Mouse (Mus musculus) forebrain, embryonic 12.5 days (tissue): ENCODE data around the gene 4930562C15Rik. TPM values are rescaled to one million over a fixed set of nuclear protein-coding genes. Genes with fewer than 3 reads are reported as not detected.

ENCODE experiments used
- ATAC-seq: fragments of 200-750 bp; cut with Nextera tagmentation; 2 replicates; pipeline ENCODE4 v1.8.0; 2017; ENCODE audit warnings: moderate TSS enrichment; ENCODE audit not compliant: low FRiP score
- H3K27ac ChIP-seq: fragments of 300-500 bp; sonication (generic); 2 replicates; pipeline ENCODE4 v1.5.1; 2016; ENCODE audit warnings: mild to moderate bottlenecking
- H3K27me3 ChIP-seq: fragments of 300-500 bp; sonication (generic); 2 replicates; pipeline ENCODE4 v1.6.1; 2016; ENCODE audit warnings: mild to moderate bottlenecking
- H3K36me3 ChIP-seq: fragments of 300-500 bp; sonication (generic); replicated peaks from 2 replicates; pipeline ENCODE4 v1.6.1; 2016; ENCODE audit warnings: mild to moderate bottlenecking
- H3K4me1 ChIP-seq: fragments of 300-500 bp; sonication (generic); 2 replicates; pipeline ENCODE4 v1.6.1; 2016
- H3K4me2 ChIP-seq: fragments of 300-500 bp; sonication (generic); 2 replicates; pipeline ENCODE4 v1.6.1; 2016; ENCODE audit warnings: mild to moderate bottlenecking, moderate library complexity
- H3K4me3 ChIP-seq: fragments of 300-500 bp; sonication (generic); replicated peaks from 2 replicates; pipeline ENCODE4 v1.5.1; 2016; ENCODE audit warnings: mild to moderate bottlenecking
- H3K9ac ChIP-seq: fragments of 300-500 bp; sonication (generic); 2 replicates; pipeline ENCODE4 v1.6.1; 2016; ENCODE audit warnings: mild to moderate bottlenecking
- H3K9me3 ChIP-seq: fragments of 300-500 bp; sonication (generic); 2 replicates; pipeline ENCODE4 v1.6.1; 2016
- whole genome bisulfite sequencing: fragments of 180-500 bp; shearing (Covaris S2); methylation state at CpG from one replicate; pipeline ENCODE4 v1.1.7; 2016; 5-methylcytosine and 5-hydroxymethylcytosine counted together
- polyA plus RNA-seq: library from polyadenylated mRNA; unstranded; fragments of >200 nt; fragmentation: Nextera tagmentation; extraction: Ambion mirVana; gene quantifications from 2 replicates; pipeline ENCODE4 v1.2.1, GENCODE M21; 2016

Gene 4930562C15Rik
- polyA plus RNA-seq, 1 experiment from 2014 or later = 0.54 TPM

DNA sequence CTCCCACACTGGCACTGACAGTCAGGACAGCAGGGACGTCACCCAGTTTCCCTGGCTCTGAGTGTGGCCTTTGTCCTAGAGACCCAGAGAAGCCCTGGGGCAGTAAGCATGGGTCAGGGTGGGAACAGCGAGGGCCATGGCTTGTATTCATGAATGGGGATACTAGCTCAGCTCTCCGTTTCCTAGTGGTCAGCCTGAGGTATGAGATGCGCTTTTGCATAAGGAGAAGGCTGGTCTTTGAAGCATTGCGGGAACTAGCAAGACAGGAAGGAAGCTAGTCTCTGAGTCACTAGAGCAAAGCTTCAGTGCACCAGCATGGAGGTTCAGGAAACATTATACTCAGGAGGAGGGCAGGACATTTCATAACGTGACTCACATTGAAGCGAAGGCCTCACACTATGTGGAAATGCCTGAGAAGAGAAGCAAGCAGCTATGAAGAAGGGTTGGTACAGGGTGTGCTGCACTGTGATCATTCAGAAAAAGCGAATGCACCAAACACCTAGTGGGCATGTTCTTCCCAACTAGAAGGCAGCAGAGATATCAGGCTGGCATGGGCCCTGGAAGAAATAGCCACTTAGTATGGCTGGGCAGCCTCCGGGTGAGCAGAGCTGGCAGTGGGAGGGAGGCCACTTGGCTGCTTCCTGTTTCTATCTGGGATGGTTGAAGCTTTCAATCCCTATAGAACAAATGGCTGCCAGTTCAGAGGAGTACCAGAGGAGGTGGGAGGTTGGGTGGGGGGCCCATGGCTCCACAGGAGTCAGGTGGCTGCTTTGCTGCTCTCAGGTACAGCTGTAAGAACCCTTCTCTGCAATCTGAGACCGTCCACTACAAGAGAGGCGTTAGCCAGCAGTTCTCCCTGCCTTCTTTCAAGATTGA, 77.9 kb downstream of the 4930562C15Rik start:
- Histone ChIP-seq H3K4me3 (no peak overlapping the region), H3K9me3 (no peaks in the 10 kb centered on the region), H3K9ac (no peak overlapping the region), H3K4me2 (no peak overlapping the region), H3K4me1 (peaks cover 3% of the 10 kb centered on the region; the same call in 1 of the 2 replicates), H3K27ac (0 out of 2 replicates have a peak overlapping the region, but pooled peaks have one; percentile 13), H3K27me3 (no peaks in the 10 kb centered on the region), H3K36me3 (peaks cover 60% of the 10 kb centered on the region)
- 0 out of 2 replicates have a peak, but pooled peaks have one; percentile 17 for ATAC-seq
- 77% methylated on average over 11 of the region's 11 CpGs for WGBS

DNA sequence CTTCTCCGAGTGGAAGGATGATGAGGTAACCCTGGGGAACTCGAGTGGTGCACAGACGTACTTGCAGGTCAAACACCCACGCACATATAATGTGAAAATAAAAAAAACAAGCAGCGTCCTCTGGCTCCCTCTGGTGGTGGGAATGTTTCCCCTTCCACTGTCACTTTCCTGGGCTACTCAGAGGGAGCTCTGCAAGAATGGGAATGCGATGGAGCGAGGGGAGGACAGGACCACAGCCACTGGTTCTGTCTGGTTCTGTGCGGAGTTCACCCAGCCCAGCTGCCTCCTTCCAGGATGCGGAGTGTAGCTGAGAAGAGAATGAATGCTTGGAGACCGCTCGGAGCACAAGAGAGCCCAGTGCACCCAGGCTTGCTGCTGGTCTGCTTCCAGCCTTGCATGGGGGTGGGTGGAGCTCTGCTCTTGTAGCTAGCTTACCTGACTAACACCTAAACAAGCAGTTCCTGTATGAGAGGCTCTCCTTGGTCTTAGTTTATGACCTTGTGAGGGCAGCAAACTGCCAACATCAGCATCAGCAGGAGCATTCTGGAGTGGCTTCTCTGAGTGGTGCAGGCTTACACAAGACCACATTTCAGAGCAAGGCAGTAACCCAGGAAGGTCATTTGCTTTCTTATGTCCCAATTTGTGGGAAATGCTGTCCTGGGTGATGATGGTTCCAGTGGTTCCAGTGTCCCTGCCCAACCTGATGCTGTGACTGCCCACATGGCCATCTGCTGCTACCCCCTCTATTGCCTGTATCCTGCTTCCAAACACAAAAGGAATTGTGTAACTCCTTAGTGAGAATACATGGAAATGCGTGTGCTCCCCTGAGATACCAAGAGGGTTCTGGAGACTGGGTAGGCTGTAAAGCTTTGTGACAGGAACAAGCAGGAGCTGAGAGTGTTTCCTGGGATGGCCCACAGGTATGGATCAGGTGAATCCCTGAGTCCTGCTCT, 78.8 kb downstream of the 4930562C15Rik start:
- Histone ChIP-seq H3K4me2 (no peak overlapping the region), H3K36me3 (peaks cover 62% of the 10 kb centered on the region), H3K27ac (no peak overlapping the region), H3K27me3 (no peaks in the 10 kb centered on the region), H3K4me1 (peaks cover 3% of the 10 kb centered on the region; the same call in 1 of the 2 replicates), H3K9me3 (no peaks in the 10 kb centered on the region), H3K9ac (no peak overlapping the region), H3K4me3 (no peak overlapping the region)
- peak; percentile 67 for ATAC-seq
- 38% methylated on average over 12 of the region's 12 CpGs for WGBS

DNA sequence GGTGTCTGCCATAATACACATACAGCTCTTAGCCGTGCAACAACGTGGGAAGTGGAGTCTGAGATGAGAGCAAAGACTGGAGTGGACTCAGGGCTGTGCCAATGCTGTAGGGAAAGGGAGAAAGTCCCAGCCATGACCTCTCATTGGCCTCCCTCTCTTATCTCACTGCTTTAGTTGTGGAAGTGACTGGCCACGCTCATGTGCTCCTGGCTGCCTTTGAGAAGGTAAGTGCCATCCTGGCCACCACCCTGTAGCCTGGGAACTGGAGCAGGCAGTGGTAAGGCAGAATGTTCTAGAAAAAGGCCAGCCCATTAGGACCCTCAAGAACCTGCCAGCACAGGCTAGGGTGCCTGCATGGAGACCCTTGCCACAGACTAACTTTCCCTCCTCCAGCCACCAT, 80.7 kb downstream of the 4930562C15Rik start:
- Histone ChIP-seq H3K4me2 (no peak overlapping the region), H3K4me3 (no peak overlapping the region), H3K4me1 (peaks cover 3% of the 10 kb centered on the region; the same call in 1 of the 2 replicates), H3K9me3 (no peaks in the 10 kb centered on the region), H3K27ac (no peak overlapping the region), H3K9ac (no peak overlapping the region), H3K27me3 (no peaks in the 10 kb centered on the region), H3K36me3 (peaks cover 44% of the 10 kb centered on the region)
- ATAC-seq = no peak
- 91% methylated on average over 3 of the region's 3 CpGs for WGBS

DNA sequence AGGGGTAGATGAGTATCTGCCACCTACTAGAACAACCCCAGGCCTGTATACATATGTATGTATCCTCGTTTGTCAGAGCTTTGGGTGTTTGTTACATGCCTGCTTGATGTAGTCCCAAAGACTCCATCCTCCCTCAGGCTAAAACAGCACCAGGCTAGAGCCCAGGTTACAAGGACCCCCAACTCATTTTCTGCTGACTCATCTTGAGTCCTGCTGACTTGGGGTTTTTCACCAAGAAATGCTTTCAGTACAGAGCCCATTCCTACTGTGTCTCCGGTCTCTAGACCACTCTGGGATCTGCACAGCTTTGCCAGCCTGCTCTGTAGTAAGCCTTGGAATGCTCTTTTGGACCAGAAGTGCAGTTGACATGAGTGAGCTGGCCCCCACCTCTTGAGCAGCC, 81.4 kb downstream of the 4930562C15Rik start:
- no peak for ATAC-seq
- no peak overlapping the region for H3K9ac ChIP-seq
- H3K4me3 ChIP-seq = no peak overlapping the region
- H3K9me3 ChIP-seq = no peaks in the 10 kb centered on the region
- H3K4me2 ChIP-seq = no peak overlapping the region
- H3K27ac ChIP-seq = no peak overlapping the region
- peaks cover 37% of the 10 kb centered on the region for H3K36me3 ChIP-seq
- 91% methylated on average over 2 of the region's 2 CpGs for WGBS
- peaks cover 3% of the 10 kb centered on the region; the same call in 1 of the 2 replicates for H3K4me1 ChIP-seq
- no peaks in the 10 kb centered on the region for H3K27me3 ChIP-seq

Other genes starting within 250 kb of the 4930562C15Rik start
- gene Glis2, start 240.7 kb upstream of the 4930562C15Rik start, polyA plus RNA-seq = 22.0 and 26.6 TPM in 2 replicates
- 114 TPM in 2 replicates for gene Pam16, start 210.4 kb upstream of the 4930562C15Rik start, polyA plus RNA-seq
- 5.2 and 6.8 TPM in 2 replicates for gene Vasn, start 195.5 kb upstream of the 4930562C15Rik start, polyA plus RNA-seq
- 51.4 and 58.0 TPM in 2 replicates for gene Dnaja3, start 195.4 kb upstream of the 4930562C15Rik start, polyA plus RNA-seq
- gene Coro7, start 155.6 kb upstream of the 4930562C15Rik start, polyA plus RNA-seq = 13.5 and 18.5 TPM in 2 replicates
- 167 and 170 TPM in 2 replicates for gene Nmral1, start 116.1 kb upstream of the 4930562C15Rik start, polyA plus RNA-seq
- 70.7 and 73.5 TPM in 2 replicates for gene Hmox2, start 109.1 kb upstream of the 4930562C15Rik start, polyA plus RNA-seq
- 96.5 and 97.1 TPM in 2 replicates for gene Cdip1, start 45.1 kb upstream of the 4930562C15Rik start, polyA plus RNA-seq
- 23.8 and 27.2 TPM in 2 replicates for gene Ubald1, start 44.9 kb downstream of the 4930562C15Rik start, polyA plus RNA-seq
- 80.2 and 85.1 TPM in 2 replicates for gene Mgrn1, start 50.8 kb downstream of the 4930562C15Rik start, polyA plus RNA-seq
- 124 and 125 TPM in 2 replicates for gene Nudt16l1, start 103.3 kb downstream of the 4930562C15Rik start, polyA plus RNA-seq
- 53.3 and 58.4 TPM in 2 replicates for gene Anks3, start 128.8 kb downstream of the 4930562C15Rik start, polyA plus RNA-seq
- gene Sept12, start 162.4 kb downstream of the 4930562C15Rik start, polyA plus RNA-seq = not detected in 2 replicates
- 1.8 and 2.4 TPM in 2 replicates for gene Smim22, start 171.9 kb downstream of the 4930562C15Rik start, polyA plus RNA-seq
- 80.2 and 83.5 TPM in 2 replicates for gene Rogdi, start 178.1 kb downstream of the 4930562C15Rik start, polyA plus RNA-seq
- 216 and 238 TPM in 2 replicates for gene Glyr1, start 214.4 kb downstream of the 4930562C15Rik start, polyA plus RNA-seq
- gene Ubn1, start 214.6 kb downstream of the 4930562C15Rik start, polyA plus RNA-seq = 23.8 and 24.8 TPM in 2 replicates